Mouse (Mus musculus) hindbrain, postnatal 0 days (tissue): ENCODE results near the gene Tpm4. TPM values are rescaled to one million over a fixed set of nuclear protein-coding genes. Genes with fewer than 3 reads are reported as not detected.

ENCODE experiments used
- ATAC-seq: fragments of 200-750 bp; cut with Nextera tagmentation; 2 replicates; pipeline ENCODE4 v1.8.0; 2017; ENCODE audit warnings: mild to moderate bottlenecking, moderate TSS enrichment, moderate library complexity
- DNase-seq: peaks from one replicate; pipeline ENCODE4 v3.0.0-alpha.2; 2015; ENCODE audit warnings: low spot score
- H3K27ac ChIP-seq: fragments of 300-500 bp; sonication (generic); 2 replicates; pipeline ENCODE4 v1.5.1; 2014; ENCODE audit warnings: mild to moderate bottlenecking
- H3K27me3 ChIP-seq: fragments of 300-500 bp; sonication (generic); 2 replicates; pipeline ENCODE4 v1.6.1; 2014; ENCODE audit warnings: low read length, mixed read lengths; ENCODE audit not compliant: insufficient read depth
- H3K36me3 ChIP-seq: fragments of 300-500 bp; sonication (generic); 2 replicates; pipeline ENCODE4 v1.6.1; 2014; ENCODE audit warnings: low read length, mixed read lengths; ENCODE audit not compliant: insufficient read depth
- H3K4me1 ChIP-seq: fragments of 300-500 bp; sonication (generic); 2 replicates; pipeline ENCODE4 v1.6.1; 2014; ENCODE audit warnings: antibody characterized with exemption, low read length, mixed read lengths; ENCODE audit not compliant: insufficient read depth
- H3K4me2 ChIP-seq: fragments of 300-500 bp; sonication (generic); 2 replicates; pipeline ENCODE4 v1.6.1; 2014; ENCODE audit warnings: low read depth, mild to moderate bottlenecking, low read length, moderate library complexity, mixed read lengths
- H3K4me3 ChIP-seq: fragments of 300-500 bp; sonication (generic); 2 replicates; pipeline ENCODE4 v1.5.1; 2014; ENCODE audit warnings: low read length
- H3K9ac ChIP-seq: fragments of 300-500 bp; sonication (generic); replicated peaks from 2 replicates; pipeline ENCODE4 v1.6.1; 2014; ENCODE audit warnings: mild to moderate bottlenecking, low read length, moderate library complexity, mixed read lengths
- H3K9me3 ChIP-seq: fragments of 300-500 bp; sonication (generic); 2 replicates; pipeline ENCODE4 v1.6.1; 2016; ENCODE audit warnings: low read length, mixed read lengths
- CTCF ChIP-seq: IDR thresholded peaks from 2 replicates; pipeline ENCODE4 v1.5.1; 2016; ENCODE audit warnings: antibody characterized with exemption, control low read depth, low read depth
- WGBS: fragments of 180-500 bp; shearing (Covaris S2); extraction: QIAGEN DNeasy Blood & Tissue Kit; methylation state at CpG from one replicate; pipeline ENCODE4 v1.1.7; 2014; 5-methylcytosine and 5-hydroxymethylcytosine counted together
- polyA plus RNA-seq: library from polyadenylated mRNA; unstranded; fragments of >200 nt; fragmentation: Nextera tagmentation; extraction: Ambion mirVana; gene quantifications from 2 replicates; pipeline ENCODE4 v1.2.1, GENCODE M21; 2015
- total RNA-seq: library from RNA; depleted of rRNA; stranded (reverse); fragments of >200 nt; gene quantifications from 2 replicates; pipeline ENCODE4 v1.2.3, GENCODE M21; 2014; rRNA removed

Tpm4 gene
- total and polyA plus RNA-seq, 2 experiments from 2014 or later, result 83.2 to 124 TPM

GRCm38 (mm10) chr8:72187793-72188331, 53.1 kb downstream of the Tpm4 start:
- 83% methylated on average over 2 of the region's 2 CpGs for WGBS

GRCm38 (mm10) chr8:72189417-72190214, 54.8 kb downstream of the Tpm4 start, which contains the start of gene Hsh2d:
Gene Hsh2d, plus strand, starts transcription at chr8:72189638.
- no peak for DNase-seq
- ATAC-seq, result no peak
- H3K27me3 ChIP-seq, result no peaks in the 10 kb centered on the region
- 61% methylated on average over 12 of the region's 12 CpGs for WGBS
- H3K9ac ChIP-seq, result no peak within 1 kb of the TSS
- H3K36me3 ChIP-seq, result no peaks in the 10 kb centered on the region
- no peaks in the 10 kb centered on the region; the same call in 1 of the 2 replicates for H3K9me3 ChIP-seq
- no peaks in the 10 kb centered on the region for H3K4me1 ChIP-seq
- no peak for TF ChIP-seq CTCF
- H3K27ac ChIP-seq, result no peak within 1 kb of the TSS
- no peak within 1 kb of the TSS for H3K4me3 ChIP-seq
- no peak within 1 kb of the TSS for H3K4me2 ChIP-seq

More at GRCm38 (mm10) chr8:72187793-72188331, 53.1 kb downstream of the Tpm4 start:
- Histone ChIP-seq H3K27ac (no peak overlapping the region), H3K4me1 (no peaks in the 10 kb centered on the region), H3K4me3 (no peak overlapping the region), H3K9me3 (no peaks in the 10 kb centered on the region), H3K36me3 (no peaks in the 10 kb centered on the region), H3K9ac (no peak overlapping the region), H3K4me2 (no peak overlapping the region), H3K27me3 (no peaks in the 10 kb centered on the region)
- TF ChIP-seq CTCF, result no peak
- no peak for DNase-seq
- ATAC-seq, result no peak

GRCm38 (mm10) chr8:72190215-72190539, 55.4 kb downstream of the Tpm4 start:
- Histone ChIP-seq H3K4me2 (no peak overlapping the region), H3K4me1 (no peaks in the 10 kb centered on the region), H3K9me3 (no peaks in the 10 kb centered on the region; the same call in 1 of the 2 replicates), H3K4me3 (no peak overlapping the region), H3K36me3 (no peaks in the 10 kb centered on the region), H3K27me3 (no peaks in the 10 kb centered on the region), H3K27ac (no peak overlapping the region), H3K9ac (no peak overlapping the region)
- TF ChIP-seq CTCF, result no peak
- no peak for DNase-seq
- no peak for ATAC-seq
- WGBS, result 82% methylated on average over 2 of the region's 2 CpGs

GRCm38 (mm10) chr8:72192065-72192464, 57.3 kb downstream of the Tpm4 start:
- no peak overlapping the region for H3K9ac ChIP-seq
- H3K4me3 ChIP-seq, result no peak overlapping the region
- TF ChIP-seq CTCF, result no peak
- H3K27me3 ChIP-seq, result no peaks in the 10 kb centered on the region
- no peak overlapping the region for H3K27ac ChIP-seq
- H3K9me3 ChIP-seq, result no peaks in the 10 kb centered on the region; the same call in 1 of the 2 replicates
- ATAC-seq (no peak), DNase-seq (no peak)
- no peaks in the 10 kb centered on the region for H3K4me1 ChIP-seq
- H3K4me2 ChIP-seq, result no peak overlapping the region
- H3K36me3 ChIP-seq, result no peaks in the 10 kb centered on the region

- H3K4me3 ChIP-seq, result no peak overlapping the region
- no peaks in the 10 kb centered on the region for H3K4me1 ChIP-seq
- no peaks in the 10 kb centered on the region for H3K27me3 ChIP-seq
- TF ChIP-seq CTCF, result no peak
- no peak for ATAC-seq
- H3K9ac ChIP-seq, result no peak overlapping the region
- no peak for DNase-seq
- H3K36me3 ChIP-seq, result no peaks in the 10 kb centered on the region
- no peak overlapping the region for H3K4me2 ChIP-seq
- no peak overlapping the region for H3K27ac ChIP-seq
- 66% methylated on average over 8 of the region's 8 CpGs for WGBS
- peaks cover 7% of the 10 kb centered on the region for H3K9me3 ChIP-seq
These were observed 63.2 kb downstream of the Tpm4 start for GRCm38 (mm10) chr8:72197997-72198396.

Other genes with a start within 250 kb of the Tpm4 start
- 7.9 and 11.5 TPM in 2 replicates for gene Zfp882, start 226.4 kb upstream of the Tpm4 start, total RNA-seq
- gene Zfp882, start 226.4 kb upstream of the Tpm4 start, polyA plus RNA-seq, result 7.4 and 7.9 TPM in 2 replicates
- 15.9 and 18.0 TPM in 2 replicates for gene Zfp617, start 226.3 kb upstream of the Tpm4 start, total RNA-seq
- gene Zfp617, start 226.3 kb upstream of the Tpm4 start, polyA plus RNA-seq, result 21.8 and 24.4 TPM in 2 replicates
- gene Zfp961, start 183.9 kb upstream of the Tpm4 start, total RNA-seq, result 23.8 and 24.8 TPM in 2 replicates
- gene Zfp961, start 183.9 kb upstream of the Tpm4 start, polyA plus RNA-seq, result 11.0 and 14.6 TPM in 2 replicates
- not detected in 2 replicates for gene Cyp4f18, start 125.3 kb upstream of the Tpm4 start, total RNA-seq
- gene Cyp4f18, start 125.3 kb upstream of the Tpm4 start, polyA plus RNA-seq, result 0.46 and 0.78 TPM in 2 replicates
- gene Olfr372, start 93.8 kb upstream of the Tpm4 start, total RNA-seq, result not detected in 2 replicates
- not detected in 2 replicates for gene Olfr372, start 93.8 kb upstream of the Tpm4 start, polyA plus RNA-seq
- not detected in 2 replicates for gene Olfr373, start 51.8 kb upstream of the Tpm4 start, total RNA-seq
- gene Olfr373, start 51.8 kb upstream of the Tpm4 start, polyA plus RNA-seq, result 0.04 TPM in 1 of 2 replicates, not detected in the other
- not detected in 2 replicates for gene Olfr374, start 27.9 kb upstream of the Tpm4 start, total RNA-seq
- gene Olfr374, start 27.9 kb upstream of the Tpm4 start, polyA plus RNA-seq, result not detected in 2 replicates
- 26.6 and 29.5 TPM in 2 replicates for gene Rab8a, start 26.2 kb downstream of the Tpm4 start, total RNA-seq
- gene Rab8a, start 26.2 kb downstream of the Tpm4 start, polyA plus RNA-seq, result 64.8 and 71.5 TPM in 2 replicates
- not detected in 2 replicates for gene Hsh2d, start 54.7 kb downstream of the Tpm4 start, total RNA-seq
- 0.14 TPM in 1 of 2 replicates, not detected in the other for gene Hsh2d, start 54.7 kb downstream of the Tpm4 start, polyA plus RNA-seq
- not detected in 2 replicates for gene Cib3, start 77.9 kb downstream of the Tpm4 start, total RNA-seq
- not detected in 2 replicates for gene Cib3, start 77.9 kb downstream of the Tpm4 start, polyA plus RNA-seq
- not detected in 2 replicates for gene Gm11034, start 78.7 kb downstream of the Tpm4 start, total RNA-seq
- gene Gm11034, start 78.7 kb downstream of the Tpm4 start, polyA plus RNA-seq, result not detected in 2 replicates
- gene Fam32a, start 84.8 kb downstream of the Tpm4 start, total RNA-seq, result 90.0 and 94.7 TPM in 2 replicates
- gene Fam32a, start 84.8 kb downstream of the Tpm4 start, polyA plus RNA-seq, result 78.9 and 83.2 TPM in 2 replicates
- 76.8 and 81.3 TPM in 2 replicates for gene Ap1m1, start 105.0 kb downstream of the Tpm4 start, total RNA-seq
- gene Ap1m1, start 105.0 kb downstream of the Tpm4 start, polyA plus RNA-seq, result 197 and 216 TPM in 2 replicates
- gene Gm10282, start 170.3 kb downstream of the Tpm4 start, total RNA-seq, result 0.36 and 1.5 TPM in 2 replicates
- 11.7 and 12.3 TPM in 2 replicates for gene Gm10282, start 170.3 kb downstream of the Tpm4 start, polyA plus RNA-seq
- 4.3 and 8.2 TPM in 2 replicates for gene Klf2, start 184.1 kb downstream of the Tpm4 start, total RNA-seq
- 8.8 and 9.9 TPM in 2 replicates for gene Klf2, start 184.1 kb downstream of the Tpm4 start, polyA plus RNA-seq